Mouse (Mus musculus) CD4-positive, CD25-positive, alpha-beta regulatory T cell, adult 4 months (primary cell): Measurements from ENCODE around the gene Gm28308. TPM values are rescaled to one million over a fixed set of nuclear protein-coding genes. Genes with fewer than 3 reads are reported as not detected.

ENCODE experiments used
- ATAC-seq: one replicate; pipeline ENCODE4 v1.8.0; 2017
- polyA plus RNA-seq, 2 experiments: library from polyadenylated mRNA; unstranded; fragments of 100-300 nt; shearing (Covaris generic); gene quantifications; one replicate each; pipeline ENCODE4 v1.2.1; 2017

Gm28308 gene
- polyA plus RNA-seq, 2 experiments from 2014 or later = not detected

- ATAC-seq = no peak
Observed at GRCm38 (mm10) chr6:52231885-52232567, 18.9 kb upstream of the Gm28308 start.

- ATAC-seq = no peak
Observed at GRCm38 (mm10) chr6:52230516-52231165, 17.5 kb upstream of the Gm28308 start, which contains the start of gene Hoxa9. TSS of gene Hoxa9 (minus strand) at chr6:52231089.

GRCm38 (mm10) chr6:52229558-52230416 lies 16.6 kb upstream of the Gm28308 start:
- ATAC-seq = peak; percentile 31

- ATAC-seq = no peak
Observed at GRCm38 (mm10) chr6:52228475-52229465, 15.6 kb upstream of the Gm28308 start.

- no peak for ATAC-seq
Observed at GRCm38 (mm10) chr6:52227470-52228222, 14.5 kb upstream of the Gm28308 start.

GRCm38 (mm10) chr6:52226569-52227257 lies 13.6 kb upstream of the Gm28308 start:
- no peak for ATAC-seq

- ATAC-seq = no peak
Observed at GRCm38 (mm10) chr6:52225612-52226568, 12.8 kb upstream of the Gm28308 start.

- no peak for ATAC-seq
Observed at GRCm38 (mm10) chr6:52224895-52225611, 11.9 kb upstream of the Gm28308 start.

GRCm38 (mm10) chr6:52223939-52224760 lies 11.0 kb upstream of the Gm28308 start:
- no peak for ATAC-seq

GRCm38 (mm10) chr6:52222729-52223128 lies 9.6 kb upstream of the Gm28308 start:
- no peak for ATAC-seq

- ATAC-seq = no peak
Observed at GRCm38 (mm10) chr6:52221993-52222685, 9.0 kb upstream of the Gm28308 start.

- ATAC-seq = peak; percentile 73
Observed at GRCm38 (mm10) chr6:52221337-52221992, 8.3 kb upstream of the Gm28308 start, which contains the start of gene Hoxa7. TSS of gene Hoxa7 (minus strand) at chr6:52221854.

- no peak for ATAC-seq
Observed at GRCm38 (mm10) chr6:52220865-52221310, 7.7 kb upstream of the Gm28308 start.

GRCm38 (mm10) chr6:52220003-52220864 lies 7.1 kb upstream of the Gm28308 start:
- no peak for ATAC-seq

- no peak for ATAC-seq
Observed at GRCm38 (mm10) chr6:52219234-52219942, 6.2 kb upstream of the Gm28308 start.
